24 mouse cellular contexts compared by ENCODE assay signal in the genomic region with DNA sequence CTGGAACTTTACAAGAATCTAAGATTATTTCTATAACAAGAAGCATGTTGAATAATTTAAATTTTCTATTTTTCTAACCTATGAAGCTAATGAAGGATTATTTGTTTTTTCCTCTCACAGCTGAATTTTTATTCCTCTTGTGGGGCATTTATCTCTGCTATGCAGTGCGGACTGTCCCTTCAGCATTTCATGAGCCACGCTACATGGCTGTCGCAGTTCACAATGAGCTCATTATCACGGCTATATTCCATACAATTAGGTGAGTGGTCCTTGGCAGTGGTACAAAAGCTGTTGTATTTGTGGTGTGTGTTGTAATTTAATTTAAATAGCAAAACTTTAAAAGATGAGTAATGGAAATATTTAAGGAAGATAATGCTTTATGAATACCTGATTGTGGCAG.
"Had no signal": no experiment of that assay in that cellular context is flagged by ENCODE, and none has a peak within 500 bp of the region (broad histone marks: within the 10 kb centered on the region; RNA-seq: fewer than 3 reads in every experiment).

No protein-coding gene starts in this region.

- H3K9me3 ChIP-seq: heart, embryonic 13.5 days; heart, embryonic 15.5 days; hindbrain, embryonic 15.5 days; kidney, embryonic 15.5 days; limb, embryonic 13.5 days; limb, embryonic 15.5 days had no signal

- H3K27me3 ChIP-seq: heart, embryonic 13.5 days; heart, embryonic 15.5 days; hindbrain, embryonic 15.5 days; kidney, embryonic 15.5 days; limb, embryonic 13.5 days; limb, embryonic 15.5 days had no signal

- ATAC-seq: hindbrain, postnatal 0 days; intestine, embryonic 16.5 days had no signal

- H3K4me2 ChIP-seq: heart, embryonic 11.5 days; heart, embryonic 13.5 days; heart, embryonic 15.5 days; hindbrain, embryonic 15.5 days; kidney, embryonic 15.5 days; limb, embryonic 13.5 days; limb, embryonic 15.5 days had no signal

- H3K36me3 ChIP-seq: heart, embryonic 13.5 days; heart, embryonic 15.5 days; hindbrain, embryonic 15.5 days; kidney, embryonic 15.5 days; limb, embryonic 13.5 days; limb, embryonic 15.5 days had no signal

- H3K9ac ChIP-seq: heart, embryonic 13.5 days; heart, embryonic 15.5 days; hindbrain, embryonic 15.5 days; kidney, embryonic 15.5 days; limb, embryonic 13.5 days; limb, embryonic 15.5 days had no signal

- H3K4me3 ChIP-seq: heart, adult 2 months; heart, embryonic 13.5 days; heart, embryonic 15.5 days; hindbrain, embryonic 15.5 days; kidney, embryonic 15.5 days; limb, embryonic 13.5 days; limb, embryonic 15.5 days had no signal

- DNase-seq: gastrocnemius, postnatal 14 days; gastrocnemius, postnatal 36 days; heart, adult 11 months; heart, adult 2 months; heart, postnatal 14 days; heart, postnatal 36 days; kidney, adult 11 months; kidney, adult 2 months; kidney, adult 9 months; kidney, postnatal 14 days; kidney, postnatal 36 days; layer of hippocampus, adult 9-11 months; layer of hippocampus, postnatal 36 days; left cerebral cortex, postnatal 4 days had no signal

- H3K4me1 ChIP-seq: heart, embryonic 13.5 days; heart, embryonic 15.5 days; hindbrain, embryonic 15.5 days; kidney, embryonic 15.5 days; limb, embryonic 13.5 days; limb, embryonic 15.5 days had no signal

- H3K27ac ChIP-seq: heart, adult 2 months; heart, embryonic 13.5 days; heart, embryonic 15.5 days; hindbrain, embryonic 15.5 days; hindbrain, postnatal 0 days; kidney, embryonic 15.5 days; kidney, postnatal 0 days; limb, embryonic 13.5 days; limb, embryonic 15.5 days had no signal
